Mouse (Mus musculus): ENCODE measurements around the gene Ulk2. TPM values are rescaled to one million over a fixed set of nuclear protein-coding genes. Genes with fewer than 3 reads are reported as not detected.
"Not testable (repeated sequence)": the region's sequence is repeated elsewhere in the genome, so short reads cannot be mapped to it uniquely, and the experiment has no call there.

Gene Ulk2
- polyA plus RNA-seq, 1 experiment from 2014 or later, result 32.9 TPM

GRCm38 (mm10) chr11:61840663-61841062 is 14.2 kb downstream of the Ulk2 start:
- not testable (repeated sequence) for H3K4me1 ChIP-seq (replicated peaks); H3K9me3 ChIP-seq; H3K27ac ChIP-seq; ATAC-seq (ENCODE audit: low FRiP score); H3K4me3 ChIP-seq; H3K9ac ChIP-seq; H3K27me3 ChIP-seq; H3K4me2 ChIP-seq
- 67% methylated on average over 3 of the region's 3 CpGs for WGBS
- H3K36me3 ChIP-seq, result peaks cover 66% of the 10 kb centered on the region

DNA sequence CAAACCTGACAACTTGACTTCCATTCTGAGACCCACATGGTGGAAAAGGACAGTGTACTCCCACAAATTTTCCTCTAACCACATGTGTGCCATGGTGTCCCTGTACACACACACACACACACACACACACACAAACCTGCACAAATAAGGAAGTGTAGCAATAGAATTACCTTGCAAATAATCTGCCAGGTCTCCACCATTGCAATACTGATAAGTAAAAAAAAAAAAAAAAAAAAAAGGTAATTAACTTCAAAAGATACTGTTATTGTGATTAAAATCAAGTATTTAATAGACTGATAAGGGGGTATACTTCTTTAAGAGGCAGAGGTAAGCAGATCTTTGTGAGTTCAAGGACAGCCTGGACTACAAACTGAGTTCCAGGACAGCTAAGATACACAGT is 14.9 kb downstream of the Ulk2 start:
- ATAC-seq (ENCODE audit: low FRiP score), result no peak
- Histone ChIP-seq H3K9me3 (no peaks in the 10 kb centered on the region), H3K4me1 (replicated peaks) (no peaks in the 10 kb centered on the region), H3K9ac (no peak overlapping the region), H3K4me3 (no peak overlapping the region), H3K36me3 (peaks cover 61% of the 10 kb centered on the region), H3K27me3 (no peaks in the 10 kb centered on the region), H3K4me2 (no peak overlapping the region), H3K27ac (no peak overlapping the region)

DNA sequence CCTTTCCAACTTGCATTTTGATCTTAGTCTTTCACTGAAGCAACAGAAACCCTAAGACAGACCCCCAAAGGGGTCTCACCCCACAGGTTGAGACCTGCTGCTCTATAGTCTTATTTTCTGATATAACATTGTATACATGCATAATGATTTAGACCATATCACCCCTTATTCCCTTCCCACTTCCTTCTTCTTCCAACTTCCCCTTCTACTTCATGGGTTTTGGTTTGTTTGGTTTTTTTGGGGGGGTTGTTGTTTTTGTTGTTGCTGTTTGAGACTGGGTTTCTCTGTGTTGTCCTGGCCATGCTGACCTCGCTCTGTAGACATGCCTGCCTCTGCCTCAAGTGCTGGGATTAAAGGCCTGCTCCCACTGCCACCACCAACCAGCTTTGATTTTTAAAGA is 15.7 kb downstream of the Ulk2 start:
- H3K36me3 ChIP-seq, result peaks cover 66% of the 10 kb centered on the region
- H3K9ac ChIP-seq, result no peak overlapping the region
- no peaks in the 10 kb centered on the region for H3K4me1 ChIP-seq (replicated peaks)
- H3K4me3 ChIP-seq, result no peak overlapping the region
- 80% methylated on average over 1 of the region's 1 CpGs for WGBS
- H3K4me2 ChIP-seq, result no peak overlapping the region
- ATAC-seq (ENCODE audit: low FRiP score), result no peak
- no peaks in the 10 kb centered on the region for H3K27me3 ChIP-seq
- no peak overlapping the region for H3K27ac ChIP-seq
- H3K9me3 ChIP-seq, result no peaks in the 10 kb centered on the region

GRCm38 (mm10) chr11:61809793-61810192 is 45.1 kb downstream of the Ulk2 start:
- no peaks in the 10 kb centered on the region for H3K4me1 ChIP-seq (replicated peaks)
- H3K27me3 ChIP-seq, result no peaks in the 10 kb centered on the region
- 22% methylated on average over 4 of the region's 4 CpGs for WGBS
- H3K9ac ChIP-seq, result no peak overlapping the region
- H3K9me3 ChIP-seq, result no peaks in the 10 kb centered on the region
- ATAC-seq (ENCODE audit: low FRiP score), result no peak
- no peak overlapping the region for H3K27ac ChIP-seq
- H3K36me3 ChIP-seq, result peaks cover 81% of the 10 kb centered on the region
- no peak overlapping the region for H3K4me3 ChIP-seq
- H3K4me2 ChIP-seq, result no peak overlapping the region

DNA sequence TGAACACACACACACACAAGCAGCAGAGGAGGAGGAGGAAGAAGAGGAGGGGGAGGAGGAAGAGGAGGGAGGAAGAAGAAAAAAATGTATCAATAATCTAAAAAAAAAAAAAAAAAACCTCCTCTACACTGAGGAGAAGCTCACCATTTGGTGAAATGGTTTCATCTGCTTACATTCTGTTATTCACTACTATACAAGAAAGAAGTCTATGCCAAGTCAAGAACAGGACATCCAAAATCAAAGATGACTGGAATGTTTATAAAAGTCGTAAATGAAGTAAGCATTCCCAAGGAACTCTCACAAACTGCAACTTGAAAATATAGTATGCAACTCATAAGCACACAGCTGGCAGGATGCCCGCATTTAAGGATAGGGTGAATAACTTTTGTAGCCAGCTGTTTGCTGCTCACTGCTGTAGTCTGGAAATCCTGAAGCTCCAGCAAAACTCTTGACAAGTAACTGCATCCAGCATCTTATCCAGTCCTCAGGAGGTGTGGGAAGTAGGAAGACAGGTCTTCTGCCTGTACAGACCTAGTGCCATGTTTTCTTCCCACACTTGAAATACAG is 46.2 kb downstream of the Ulk2 start:
- WGBS, result 89% methylated on average over 2 of the region's 2 CpGs

DNA sequence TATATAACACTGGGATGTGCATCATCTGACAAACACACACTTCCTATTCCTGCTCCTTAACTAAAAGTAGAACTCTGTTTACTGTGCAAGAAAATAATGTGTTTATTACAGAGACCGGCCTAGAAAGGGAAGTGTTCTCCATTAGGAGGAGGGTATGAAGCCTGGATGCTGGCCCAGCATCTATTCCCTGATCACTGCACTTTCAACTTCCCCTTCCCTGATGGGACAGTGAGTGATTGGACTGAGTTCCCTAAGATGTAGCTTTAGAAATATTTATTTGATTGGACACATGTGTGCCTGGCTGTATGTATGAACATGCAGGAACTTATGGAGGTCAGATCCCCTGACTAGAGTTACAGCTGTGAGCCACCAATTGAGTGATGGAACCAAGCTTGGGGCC is 61.4 kb downstream of the Ulk2 start:
- no peak for ATAC-seq (ENCODE audit: low FRiP score)
- no peak overlapping the region for H3K27ac ChIP-seq

More for the DNA sequence above, 46.2 kb downstream of the Ulk2 start:
- no peak overlapping the region for H3K9ac ChIP-seq
- no peak overlapping the region for H3K27ac ChIP-seq
- no peak overlapping the region for H3K4me2 ChIP-seq
- no peak overlapping the region for H3K4me3 ChIP-seq
- H3K27me3 ChIP-seq, result no peaks in the 10 kb centered on the region
- peaks cover 74% of the 10 kb centered on the region for H3K36me3 ChIP-seq
- no peaks in the 10 kb centered on the region for H3K9me3 ChIP-seq
- H3K4me1 ChIP-seq (replicated peaks), result no peaks in the 10 kb centered on the region
- no peak for ATAC-seq (ENCODE audit: low FRiP score)

DNA sequence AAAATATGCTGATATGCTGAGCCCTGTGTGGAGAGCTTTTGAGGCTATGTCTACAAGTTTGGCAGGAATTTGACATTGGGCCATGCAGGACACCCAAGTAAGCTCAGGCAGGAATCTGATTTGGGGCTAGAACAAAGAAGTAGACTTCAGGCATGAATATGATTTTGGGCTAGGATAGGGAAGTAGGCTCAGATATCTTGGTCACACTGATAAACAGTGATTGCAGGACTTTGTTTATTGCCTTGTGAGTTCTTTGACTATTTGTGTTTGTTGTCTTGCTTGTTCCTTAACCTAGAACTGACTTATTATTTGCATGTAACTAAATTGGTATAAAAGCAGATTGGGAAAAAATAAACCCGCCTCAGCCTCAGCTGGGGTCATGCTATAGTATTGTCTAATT is 66.3 kb downstream of the Ulk2 start:
- H3K4me2 ChIP-seq, result no peak overlapping the region
- no peak overlapping the region for H3K9ac ChIP-seq
- no peaks in the 10 kb centered on the region for H3K27me3 ChIP-seq
- no peak for ATAC-seq (ENCODE audit: low FRiP score)
- no peaks in the 10 kb centered on the region for H3K4me1 ChIP-seq (replicated peaks)
- H3K36me3 ChIP-seq, result peaks cover 81% of the 10 kb centered on the region
- H3K27ac ChIP-seq, result no peak overlapping the region
- 97% methylated on average over 1 of the region's 1 CpGs for WGBS
- no peaks in the 10 kb centered on the region for H3K9me3 ChIP-seq
- no peak overlapping the region for H3K4me3 ChIP-seq

More for the DNA sequence above, 61.4 kb downstream of the Ulk2 start:
- Histone ChIP-seq H3K4me3 (no peak overlapping the region), H3K9ac (no peak overlapping the region), H3K9me3 (no peaks in the 10 kb centered on the region), H3K4me1 (replicated peaks) (no peaks in the 10 kb centered on the region), H3K27me3 (no peaks in the 10 kb centered on the region), H3K4me2 (no peak overlapping the region), H3K36me3 (peaks cover 66% of the 10 kb centered on the region)
- 89% methylated on average over 1 of the region's 1 CpGs for WGBS

DNA sequence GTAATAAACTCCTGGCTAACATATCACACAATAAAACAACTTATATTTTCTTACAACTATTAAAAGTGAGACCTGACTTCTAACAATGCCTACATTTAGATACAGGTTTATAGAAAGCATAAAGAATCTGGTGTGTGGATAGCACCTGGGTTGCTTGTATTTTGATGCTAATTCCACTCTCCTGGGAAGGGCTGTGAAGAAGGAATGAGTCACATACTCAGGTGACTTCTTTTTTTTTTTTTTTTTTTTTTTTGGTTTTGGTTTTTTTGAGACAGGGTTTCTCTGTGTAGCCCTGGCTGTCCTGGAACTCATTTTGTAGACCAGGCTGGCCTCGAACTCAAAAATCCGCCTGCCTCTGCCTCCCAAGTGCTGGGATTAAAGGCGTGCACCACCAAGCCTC is 72.3 kb downstream of the Ulk2 start:
- H3K4me3 ChIP-seq; H3K4me2 ChIP-seq; ATAC-seq (ENCODE audit: low FRiP score); H3K9ac ChIP-seq; H3K9me3 ChIP-seq; H3K27me3 ChIP-seq; H3K27ac ChIP-seq; H3K4me1 ChIP-seq (replicated peaks): not testable (repeated sequence)
- H3K36me3 ChIP-seq, result peaks cover 70% of the 10 kb centered on the region
- 93% methylated on average over 3 of the region's 3 CpGs for WGBS

GRCm38 (mm10) chr11:61774551-61775149 is 80.2 kb downstream of the Ulk2 start:
- no peaks in the 10 kb centered on the region for H3K4me1 ChIP-seq (replicated peaks)
- no peak overlapping the region for H3K27ac ChIP-seq
- H3K9ac ChIP-seq, result no peak overlapping the region
- H3K9me3 ChIP-seq, result no peaks in the 10 kb centered on the region
- no peak overlapping the region for H3K4me2 ChIP-seq
- ATAC-seq (ENCODE audit: low FRiP score), result no peak
- H3K4me3 ChIP-seq, result no peak overlapping the region
- WGBS, result 92% methylated on average over 4 of the region's 4 CpGs
- H3K27me3 ChIP-seq, result no peaks in the 10 kb centered on the region
- H3K36me3 ChIP-seq, result peaks cover 69% of the 10 kb centered on the region

DNA sequence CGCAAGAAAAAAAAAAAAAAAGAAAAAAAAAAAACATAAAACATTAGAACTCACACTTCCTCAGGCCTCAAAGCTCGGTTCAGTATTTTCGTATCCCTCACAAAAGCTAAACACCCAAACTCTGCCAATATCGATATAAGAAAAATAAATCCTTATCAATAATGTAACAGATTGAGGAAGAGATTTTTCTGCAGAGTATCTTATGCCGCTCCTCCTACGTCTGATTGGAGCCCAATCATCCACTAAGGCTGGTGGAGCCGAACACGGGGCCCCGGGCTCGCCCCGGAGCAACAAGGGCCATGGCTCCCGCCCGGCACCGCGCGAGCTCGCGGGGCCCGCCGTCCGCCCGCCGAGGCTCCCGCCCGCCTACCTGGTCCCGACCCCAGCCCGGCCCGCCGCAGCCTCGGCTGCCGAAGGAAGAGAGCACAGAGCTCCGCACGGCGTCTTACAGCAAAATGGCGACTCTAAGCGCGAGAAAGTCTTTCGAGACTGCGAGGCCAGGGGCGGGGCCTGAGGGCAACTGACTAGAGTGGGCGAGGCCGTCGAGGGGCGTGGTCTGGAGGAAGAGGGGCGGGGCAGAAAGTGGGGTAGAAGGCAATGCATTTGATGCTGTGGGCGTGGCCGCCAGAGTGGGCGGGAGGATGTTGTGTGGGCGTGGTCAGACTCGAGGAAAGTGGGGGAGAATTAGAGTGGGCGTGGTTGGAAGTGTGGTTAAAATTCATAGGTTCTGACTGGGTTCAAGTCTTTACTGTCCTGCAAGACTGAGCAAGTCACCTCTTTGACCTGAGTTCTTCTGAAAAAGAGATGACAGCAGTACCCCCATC is 93.1 kb downstream of the Ulk2 start, which contains the start of gene Prpsap2:
Prpsap2 (minus strand) TSS at position 505 of the 824 bp plus-strand sequence.
- 0 out of 2 replicates have a peak, but pooled peaks cover 5% of the 10 kb centered on the region for H3K36me3 ChIP-seq
- no peaks in the 10 kb centered on the region for H3K9me3 ChIP-seq
- H3K4me2 ChIP-seq, result peak within 1 kb of the TSS; percentile 70
- H3K4me3 ChIP-seq, result peak within 1 kb of the TSS; percentile 58
- WGBS, result under 1% methylated on average over 51 of the region's 51 CpGs
- peaks cover 24% of the 10 kb centered on the region for H3K4me1 ChIP-seq (replicated peaks)
- ATAC-seq (ENCODE audit: low FRiP score), result peak; percentile 93
- H3K27me3 ChIP-seq, result no peaks in the 10 kb centered on the region
- peak within 1 kb of the TSS; percentile 79 for H3K9ac ChIP-seq
- peak within 1 kb of the TSS; percentile 91 for H3K27ac ChIP-seq

GRCm38 (mm10) chr11:61760518-61760917 is 94.4 kb downstream of the Ulk2 start:
- H3K4me2 ChIP-seq, result peak overlapping the region; percentile 70
- no peak overlapping the region for H3K9ac ChIP-seq
- H3K27ac ChIP-seq, result no peak overlapping the region
- 72% methylated on average over 5 of the region's 5 CpGs for WGBS
- ATAC-seq (ENCODE audit: low FRiP score), result no peak
- no peaks in the 10 kb centered on the region for H3K27me3 ChIP-seq
- peak overlapping the region; percentile 58 for H3K4me3 ChIP-seq
- H3K36me3 ChIP-seq, result peaks cover 15% of the 10 kb centered on the region
- H3K4me1 ChIP-seq (replicated peaks), result peaks cover 24% of the 10 kb centered on the region
- H3K9me3 ChIP-seq, result no peaks in the 10 kb centered on the region

DNA sequence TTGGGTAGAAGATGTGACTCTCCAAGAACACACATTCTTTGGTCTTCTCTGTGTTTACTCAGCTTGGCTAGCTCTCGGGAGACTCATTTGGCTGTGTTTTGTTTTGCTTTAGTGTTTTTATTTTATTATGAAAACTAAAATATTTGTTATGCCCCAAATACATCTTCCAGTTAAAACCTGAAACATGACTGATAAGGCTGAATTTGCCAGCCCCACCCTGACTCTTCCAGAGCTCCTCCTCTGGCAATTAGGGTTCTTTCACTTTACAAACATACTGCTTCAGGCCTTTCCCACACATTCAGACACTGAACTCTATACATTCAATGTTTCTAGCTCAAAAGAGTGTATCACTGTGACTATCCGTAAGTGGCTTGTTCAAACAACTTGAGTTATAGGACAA is 97.7 kb downstream of the Ulk2 start:
- Histone ChIP-seq H3K27me3 (no peaks in the 10 kb centered on the region), H3K27ac (no peak overlapping the region), H3K4me3 (no peak overlapping the region), H3K4me1 (replicated peaks) (peaks cover 24% of the 10 kb centered on the region), H3K9ac (no peak overlapping the region), H3K36me3 (peaks cover 43% of the 10 kb centered on the region), H3K9me3 (no peaks in the 10 kb centered on the region), H3K4me2 (no peak overlapping the region)
- ATAC-seq (ENCODE audit: low FRiP score), result no peak
- WGBS, result 85% methylated on average over 2 of the region's 2 CpGs
